Mouse (Mus musculus): Measurements from ENCODE around the gene Srsf9. TPM values are rescaled to one million over a fixed set of nuclear protein-coding genes. Genes with fewer than 3 reads are reported as not detected.

Gene Srsf9
- total RNA-seq, 2 experiments from 2014 or later = 63.6 to 77.0 TPM

GRCm38 (mm10) chr5:115319004-115319940, 7.7 kb upstream of the Srsf9 start:
- peak; percentile 57 to 77 for DNase-seq (ENCODE audit: low spot score in 2 of 2)

DNA sequence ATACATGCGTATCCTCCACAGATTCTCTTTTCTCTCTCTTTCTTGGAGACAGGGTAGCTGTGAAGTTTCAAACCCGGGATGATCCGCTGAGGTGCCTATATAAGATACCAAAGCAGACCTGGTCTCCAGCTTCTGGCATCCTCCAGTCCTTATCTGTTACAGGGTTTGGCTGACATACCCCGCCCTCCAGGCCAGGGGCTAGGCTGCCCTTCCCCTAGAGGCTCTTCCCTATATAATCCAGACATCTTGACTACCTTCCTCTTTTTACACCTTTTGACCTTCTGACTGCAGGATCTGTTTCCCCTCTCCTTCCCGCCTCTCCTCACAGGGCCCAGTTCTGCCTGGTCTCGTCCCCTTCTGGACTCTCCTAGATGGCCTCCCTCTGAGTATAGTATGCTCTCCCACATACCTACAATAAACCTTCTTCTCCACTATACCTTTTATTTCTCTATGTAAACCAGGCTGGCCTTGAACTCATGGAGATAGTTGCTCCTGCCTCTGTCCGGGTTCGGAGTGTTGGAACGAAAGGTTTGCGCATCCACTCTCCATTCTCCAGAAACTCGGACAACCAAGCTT, 633 bp upstream of the Srsf9 start:
- DNase-seq (ENCODE audit: low spot score in 2 of 2) = no peak

DNA sequence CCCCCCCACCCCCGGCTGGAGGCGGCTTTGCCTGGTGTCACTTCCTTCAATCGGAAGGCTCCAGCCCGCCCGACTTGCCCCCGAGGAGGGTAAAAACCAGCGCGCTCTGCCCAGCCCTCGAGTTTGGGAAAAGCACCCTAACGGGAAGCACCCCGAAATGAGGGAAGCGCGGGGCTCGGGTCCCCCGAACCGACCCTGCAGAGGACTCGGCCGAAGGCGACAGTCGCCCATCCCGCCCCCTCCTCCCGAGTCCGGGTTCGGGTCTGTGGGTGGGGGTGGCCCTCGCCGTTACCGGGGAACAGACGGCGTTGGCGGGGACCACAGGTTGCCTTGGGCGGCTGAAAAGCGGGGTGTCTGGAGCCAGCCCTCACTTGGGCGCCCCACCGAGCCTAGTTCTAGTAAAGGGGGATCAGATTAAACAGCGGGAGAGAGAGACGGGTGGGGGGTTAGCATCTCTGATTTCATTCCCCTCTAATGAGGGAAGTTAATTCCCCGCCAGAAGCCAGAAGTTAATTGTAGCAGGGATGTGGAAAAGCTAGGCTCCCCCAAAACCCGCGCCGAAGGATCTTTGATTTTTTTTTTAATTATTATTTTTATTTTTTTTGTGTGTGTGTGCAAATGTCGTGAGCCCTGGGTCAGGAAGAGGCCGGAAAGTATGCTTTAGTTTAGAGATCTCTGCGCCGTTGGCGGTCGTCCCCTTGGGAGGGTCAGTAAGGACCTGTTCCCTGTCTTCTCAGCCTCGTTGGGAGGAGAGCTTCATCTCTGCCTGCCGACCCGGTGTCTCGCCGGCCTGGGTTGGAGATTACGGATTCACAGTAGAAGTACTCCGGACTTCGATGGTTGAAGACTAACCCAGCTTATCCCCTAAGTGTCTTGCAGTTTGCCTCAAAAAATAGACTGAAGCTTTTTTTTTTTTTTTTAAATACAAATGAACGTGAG, 902 bp downstream of the Srsf9 start:
- peak; percentile 49 to 61 for DNase-seq (ENCODE audit: low spot score in 2 of 2)

DNA sequence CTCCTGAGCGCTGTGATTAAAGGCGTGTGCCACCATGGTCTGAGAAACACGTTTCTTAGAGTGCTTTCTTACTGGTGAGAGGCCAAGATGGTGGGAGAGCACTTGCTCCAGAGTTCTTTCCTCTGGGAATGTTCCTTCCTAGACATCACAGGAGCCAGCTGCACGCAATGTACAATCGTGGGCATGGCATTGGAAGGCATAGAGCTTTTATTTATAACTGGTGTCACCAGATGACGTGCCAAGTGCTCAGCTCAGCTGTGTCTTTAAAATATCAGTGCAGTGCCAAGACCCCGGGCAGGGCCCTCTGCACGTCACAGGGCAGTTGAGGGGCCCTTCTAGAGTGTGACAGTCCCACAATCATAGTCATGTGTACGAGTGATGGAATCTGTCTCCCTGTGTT, 4.0 kb downstream of the Srsf9 start:
- no peak for DNase-seq (ENCODE audit: low spot score in 2 of 2)

GRCm38 (mm10) chr5:115333626-115334025, 6.6 kb downstream of the Srsf9 start:
- no peak for DNase-seq (ENCODE audit: low spot score in 2 of 2)

DNA sequence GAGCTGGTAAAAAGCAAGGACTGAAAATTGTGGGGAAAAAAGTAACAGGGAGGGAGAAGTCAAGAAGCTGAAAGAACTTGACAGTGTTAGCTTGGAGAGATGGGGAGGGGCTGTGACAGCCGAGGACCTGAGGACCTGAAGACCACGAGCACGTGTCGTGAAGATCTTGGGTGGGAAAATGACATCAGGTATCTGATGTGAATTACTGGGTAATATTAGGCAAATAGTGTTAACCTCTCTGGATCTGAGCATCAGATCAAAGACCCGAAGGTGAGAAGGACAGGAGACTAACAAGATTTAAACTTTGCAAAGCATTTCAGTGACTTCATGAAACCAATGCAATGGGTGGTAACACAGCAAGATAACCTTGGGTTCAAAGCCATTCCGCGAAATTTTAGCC, 13.0 kb downstream of the Srsf9 start:
- DNase-seq (ENCODE audit: low spot score in 2 of 2) = no peak

GRCm38 (mm10) chr5:115340577-115341313, 13.8 kb downstream of the Srsf9 start, which contains the start of the genes Gatc and Triap1:
Gene Gatc, minus strand, starts transcription at chr5:115341178.
Gene Triap1, plus strand, starts transcription at chr5:115341225.
- peak; percentile 87 to 92 for DNase-seq (ENCODE audit: low spot score in 2 of 2)

DNA sequence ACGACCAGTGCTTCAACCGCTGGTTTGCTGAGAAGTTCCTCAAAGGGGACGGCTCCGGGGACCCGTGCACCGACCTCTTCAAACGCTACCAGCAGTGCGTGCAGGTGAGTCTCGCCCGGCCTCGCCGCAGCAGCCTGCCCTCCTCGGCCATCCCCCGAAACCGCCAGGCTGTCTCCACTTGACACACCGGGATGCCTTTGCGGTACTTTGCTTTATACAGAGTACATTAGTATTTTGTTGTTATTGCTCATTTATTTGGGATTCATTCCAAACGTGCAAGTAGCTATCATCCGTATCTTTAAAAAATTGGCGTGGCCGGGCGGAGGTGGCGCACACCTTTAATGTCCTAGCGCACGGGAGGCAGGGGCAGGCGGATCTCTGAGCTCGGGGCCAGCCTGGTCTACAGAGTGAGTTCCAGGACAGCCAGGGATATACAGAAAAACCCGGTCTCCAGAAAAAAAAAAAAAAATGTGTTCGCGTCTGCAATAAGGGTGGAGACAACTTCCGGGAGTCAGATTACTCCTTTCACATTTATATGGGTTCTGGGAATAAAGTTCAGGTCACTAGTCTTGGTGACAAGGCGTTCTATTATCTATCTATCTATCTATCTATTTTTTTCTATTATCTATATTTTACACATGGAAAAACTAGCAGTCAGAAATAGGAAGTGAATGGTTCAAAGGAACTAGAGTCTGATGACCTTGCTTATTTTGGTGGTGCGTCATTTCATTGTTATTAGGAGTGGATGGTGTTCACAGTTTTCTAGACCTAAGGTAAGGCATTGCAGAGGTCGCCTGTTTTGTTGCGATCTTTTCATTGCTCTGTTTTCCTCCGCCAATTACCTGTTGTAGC, 14.6 kb downstream of the Srsf9 start:
- no peak for DNase-seq (ENCODE audit: low spot score in 2 of 2)

DNA sequence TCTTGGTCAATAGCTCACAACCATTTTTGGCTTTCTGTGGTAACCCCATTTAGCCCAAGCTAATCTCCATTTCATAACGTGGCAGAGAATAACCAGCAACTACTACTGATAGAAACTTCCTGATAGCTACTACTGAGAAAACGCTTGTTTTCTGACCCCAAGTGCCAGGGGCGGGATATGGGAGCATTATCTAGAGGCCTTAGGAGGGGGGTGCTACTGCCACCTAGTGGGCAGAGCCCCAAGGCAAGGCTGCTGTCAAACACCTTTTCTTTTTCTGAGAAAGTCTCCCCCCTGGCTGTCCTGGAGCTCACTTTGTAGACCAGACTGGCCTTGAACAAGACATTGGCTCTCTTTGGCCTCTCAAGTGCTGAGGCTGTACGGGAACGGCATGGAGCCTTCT, 20.6 kb downstream of the Srsf9 start:
- DNase-seq (ENCODE audit: low spot score in 2 of 2) = peak; percentile 78 to 84

GRCm38 (mm10) chr5:115348546-115349224, 21.7 kb downstream of the Srsf9 start, which contains the start of gene Cox6a1:
Gene Cox6a1, minus strand, starts transcription at chr5:115348981.
- DNase-seq (ENCODE audit: low spot score in 2 of 2) = peak; percentile 99

DNA sequence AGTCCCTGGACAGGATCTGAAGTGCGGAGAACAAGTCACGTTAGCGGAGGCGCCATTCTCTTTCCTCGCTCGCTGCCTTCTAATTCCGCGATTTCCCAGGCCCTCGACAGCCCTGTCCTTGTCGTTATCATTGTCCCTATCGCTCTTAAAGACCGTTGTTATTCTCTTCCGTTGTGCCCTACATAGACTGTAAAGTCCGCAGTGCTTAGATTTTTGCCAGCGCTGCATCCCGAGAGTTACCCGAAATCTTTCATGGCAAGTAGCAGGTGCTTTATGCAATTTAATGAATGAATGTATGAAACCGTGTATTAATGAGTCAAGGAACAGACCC, 22.2 kb downstream of the Srsf9 start:
- DNase-seq (ENCODE audit: low spot score in 2 of 2) = no peak

- no peak for DNase-seq (ENCODE audit: low spot score in 2 of 2)
Measured at GRCm38 (mm10) chr5:115351348-115351747, 24.4 kb downstream of the Srsf9 start.

- DNase-seq (ENCODE audit: low spot score in 2 of 2) = no peak
Measured at GRCm38 (mm10) chr5:115355070-115355469, 28.1 kb downstream of the Srsf9 start.

- DNase-seq (ENCODE audit: low spot score in 2 of 2) = peak; percentile 88 to 89
Measured at GRCm38 (mm10) chr5:115358872-115359271, 31.9 kb downstream of the Srsf9 start.

DNA sequence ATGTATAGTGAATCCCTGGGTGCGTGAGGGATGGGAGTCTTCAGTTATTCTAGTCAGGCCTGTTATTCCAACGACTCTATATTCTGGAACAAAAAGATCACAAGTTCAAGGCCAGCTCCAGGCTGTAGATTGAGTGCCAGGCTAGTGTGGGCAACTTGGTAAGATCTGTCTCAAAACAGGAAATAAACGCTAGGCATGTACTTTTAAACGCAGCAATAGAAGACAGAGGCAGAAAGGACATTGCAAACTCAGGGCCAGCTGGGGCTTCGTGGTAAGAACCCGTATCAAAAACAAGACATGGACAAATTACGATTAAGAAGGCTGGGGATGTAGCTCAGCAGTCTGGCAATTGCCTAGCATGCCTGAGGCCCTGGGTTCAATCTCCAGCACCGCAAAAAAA, 32.5 kb downstream of the Srsf9 start:
- DNase-seq (ENCODE audit: low spot score in 2 of 2) = no peak

- DNase-seq (ENCODE audit: low spot score in 2 of 2) = no peak
Measured at GRCm38 (mm10) chr5:115359851-115360372, 32.9 kb downstream of the Srsf9 start.

DNA sequence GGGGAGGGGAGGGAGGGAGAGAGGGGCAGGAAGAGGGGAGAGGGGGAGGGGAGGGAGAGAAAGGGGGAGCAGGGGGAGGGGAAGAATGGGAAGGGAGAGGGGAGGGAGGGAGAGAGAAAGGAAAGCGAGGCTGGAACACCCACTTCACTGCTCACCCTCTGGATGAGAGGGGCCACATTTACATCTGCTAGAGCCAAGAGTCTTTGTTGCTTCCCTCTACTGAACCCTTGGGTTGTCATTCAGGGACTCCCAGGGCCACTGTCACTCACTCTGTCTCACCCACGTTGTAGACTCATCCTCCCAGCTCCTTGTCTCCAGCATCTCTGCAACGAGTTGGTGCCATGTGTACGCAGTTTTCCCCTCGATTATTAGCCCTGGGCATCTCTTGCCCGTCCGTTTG, 35.2 kb downstream of the Srsf9 start:
- DNase-seq (ENCODE audit: low spot score in 2 of 2) = no peak

GRCm38 (mm10) chr5:115362819-115363714, 36.1 kb downstream of the Srsf9 start:
- DNase-seq (ENCODE audit: low spot score in 2 of 2) = peak in 1 of 2 experiments; percentile 23
